Mouse (Mus musculus) liver, postnatal 0 days (tissue): ENCODE measurements around the gene Dnah7c.

ENCODE experiments used
- CTCF ChIP-seq: sonication (generic); IDR thresholded peaks from 2 replicates; pipeline ENCODE4 v1.5.1; 2016; ENCODE audit warnings: antibody characterized with exemption, low read depth
- EP300 ChIP-seq: IDR thresholded peaks from 2 replicates; pipeline ENCODE4 v1.6.1; 2016; ENCODE audit warnings: antibody characterized with exemption, low read depth, mild to moderate bottlenecking

GRCm38 (mm10) chr1:46544812-46545421, 119.5 kb downstream of the Dnah7c start:
- TF ChIP-seq EP300: no peak
- no peak for TF ChIP-seq CTCF
